Mouse (Mus musculus) spleen, postnatal 36 days (tissue): Measurements from ENCODE around the gene Ifih1.

Experiments
- DNase-seq, 2 experiments: peaks; one replicate each; pipeline ENCODE4 v3.0.0; 2022; ENCODE audit warnings: low spot score in 2 of 2, mixed read lengths in 1 of 2

Ifih1 gene

GRCm38 (mm10) chr2:62639869-62640268 lies 6.2 kb downstream of the Ifih1 start:
- no peak for DNase-seq

DNA sequence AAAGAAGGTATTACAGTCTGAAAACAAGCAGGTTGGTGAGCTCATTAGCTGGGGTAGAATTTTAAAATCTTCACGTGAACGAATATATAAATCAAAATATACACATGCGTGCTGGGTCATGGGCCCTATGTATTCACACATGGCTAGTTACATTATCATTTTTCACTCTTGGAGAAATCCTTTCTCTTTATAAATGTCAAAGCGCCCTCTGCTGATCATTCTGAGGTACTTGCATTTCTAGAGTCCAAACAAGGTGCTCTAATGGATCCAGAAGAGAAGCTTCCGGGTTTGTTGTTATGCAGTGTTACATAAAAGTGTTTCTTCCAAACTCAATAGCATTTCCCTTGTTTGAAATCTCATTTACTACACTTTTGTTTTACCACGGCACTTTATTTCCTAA lies 15.6 kb downstream of the Ifih1 start:
- DNase-seq, result peak in 1 of 2 experiments; percentile 46

GRCm38 (mm10) chr2:62628356-62628755 lies 17.7 kb downstream of the Ifih1 start:
- no peak for DNase-seq

GRCm38 (mm10) chr2:62627728-62628127 lies 18.3 kb downstream of the Ifih1 start:
- no peak for DNase-seq

GRCm38 (mm10) chr2:62623024-62623441 lies 23.0 kb downstream of the Ifih1 start:
- no peak for DNase-seq

DNA sequence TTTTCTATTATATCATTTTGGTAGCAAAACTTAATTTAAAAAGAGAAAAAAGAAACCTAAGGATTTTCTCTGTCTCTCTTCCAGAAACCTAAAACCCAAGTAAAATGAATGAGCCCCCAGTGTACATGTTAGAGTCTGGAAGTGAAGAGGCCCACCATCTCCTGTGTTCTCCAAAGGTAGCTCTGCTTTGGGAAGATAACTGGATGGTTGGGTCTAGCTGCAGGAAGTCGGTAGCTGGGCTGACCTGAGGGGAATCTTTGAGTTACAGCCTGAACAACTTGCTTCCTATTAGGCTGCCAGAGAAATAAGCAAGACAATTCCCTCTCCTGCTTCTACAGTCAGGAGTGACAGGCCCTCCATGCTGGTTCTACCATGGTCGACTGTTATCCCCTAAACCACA lies 26.4 kb downstream of the Ifih1 start:
- DNase-seq, result no peak

DNA sequence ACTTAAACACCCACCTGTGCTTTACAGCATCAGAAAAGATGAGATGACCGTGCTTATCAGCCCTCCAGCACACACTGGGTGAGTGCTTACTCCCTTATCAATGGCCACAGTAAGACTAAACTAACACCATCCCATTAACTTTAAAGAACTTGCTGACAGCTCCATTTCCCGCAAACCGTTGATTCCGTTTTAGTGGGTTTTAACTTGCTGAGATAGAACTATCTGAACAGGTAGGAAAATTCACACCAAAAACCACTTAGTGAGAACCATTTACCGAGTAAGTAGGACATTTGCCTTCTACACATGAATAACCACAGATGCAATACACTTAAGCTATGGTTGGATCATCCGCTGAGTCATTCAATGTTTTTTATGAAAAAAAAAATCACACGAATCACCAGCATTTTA lies 27.1 kb downstream of the Ifih1 start:
- peak; percentile 30 to 65 for DNase-seq

- DNase-seq, result no peak
Measured at GRCm38 (mm10) chr2:62613133-62613532, 32.9 kb downstream of the Ifih1 start.

DNA sequence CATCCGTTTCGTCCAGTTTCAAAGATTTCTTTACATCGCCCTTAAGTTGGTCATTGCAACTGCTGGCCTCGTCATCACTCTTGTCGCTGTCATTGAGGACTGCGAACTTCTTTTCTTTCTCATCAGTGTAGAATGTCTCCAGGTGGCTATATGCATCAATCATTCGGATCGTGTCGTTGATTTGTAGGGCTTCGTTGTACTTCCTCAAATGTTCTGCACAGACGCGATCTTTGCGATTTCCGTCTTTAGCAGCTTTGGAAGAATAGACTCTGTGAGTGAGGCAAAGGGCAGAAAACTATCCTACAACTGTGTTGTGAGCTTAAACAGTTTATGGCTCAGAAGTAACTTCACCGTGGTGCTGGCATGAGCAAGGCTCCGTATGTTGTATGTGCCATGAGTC lies 39.9 kb downstream of the Ifih1 start:
- DNase-seq, result no peak

DNA sequence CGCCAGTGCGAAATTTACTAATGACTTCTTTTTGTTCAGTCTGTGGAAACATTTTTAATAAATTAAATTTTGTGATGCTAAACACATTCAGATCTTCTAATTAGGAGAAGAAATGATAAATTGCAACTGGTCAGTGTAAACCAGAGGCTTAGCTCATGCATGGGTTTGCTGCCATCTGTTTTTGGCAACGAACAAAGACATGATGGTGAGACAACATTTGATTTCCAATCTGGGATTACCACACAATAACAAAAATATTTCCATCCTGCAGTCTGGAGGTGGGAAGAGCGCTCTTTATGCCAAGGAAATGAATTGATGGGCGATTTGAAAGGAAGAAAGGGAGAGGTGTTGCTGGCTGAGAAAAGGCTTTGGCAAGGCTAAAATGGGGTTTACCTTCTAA lies 42.5 kb downstream of the Ifih1 start:
- DNase-seq, result no peak

DNA sequence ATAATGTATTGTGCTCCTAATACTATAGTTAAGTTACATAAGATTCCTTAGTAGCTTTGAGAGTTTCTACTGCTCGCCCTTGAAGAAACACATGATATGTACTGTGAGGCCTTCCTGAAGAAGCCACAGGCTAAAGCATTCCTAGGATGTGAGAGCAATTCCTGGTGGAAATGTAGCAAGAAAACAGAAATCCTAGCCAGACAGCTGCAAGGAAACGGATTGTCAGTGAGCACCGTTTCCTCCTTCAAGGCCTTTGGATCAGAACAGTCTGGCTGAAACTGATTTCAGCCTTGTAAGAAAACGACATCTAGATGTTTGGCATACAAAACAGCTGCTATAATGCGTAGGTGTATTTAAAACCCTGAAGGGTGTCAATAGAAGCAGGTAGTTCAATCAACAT lies 49.5 kb downstream of the Ifih1 start:
- DNase-seq, result no peak

DNA sequence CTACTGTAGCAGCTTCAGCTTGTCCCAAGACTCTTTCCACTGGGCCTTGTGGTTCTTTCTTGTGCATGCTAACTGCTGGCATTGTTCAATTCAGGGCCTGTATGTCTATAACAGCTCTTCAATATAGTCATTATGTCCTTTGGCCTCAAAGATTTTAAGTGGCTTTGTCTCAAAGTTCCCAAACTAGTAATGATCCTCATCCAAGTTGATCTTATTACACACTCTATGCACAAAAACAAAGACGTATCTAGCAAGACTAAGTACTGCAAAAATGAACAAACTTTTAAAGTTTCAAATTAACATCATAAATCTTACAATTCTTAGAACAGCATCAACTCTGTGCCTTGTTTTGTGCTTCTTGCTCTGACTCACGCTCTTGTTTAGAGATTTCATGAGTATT lies 51.6 kb downstream of the Ifih1 start:
- no peak for DNase-seq

GRCm38 (mm10) chr2:62591555-62591954 lies 54.5 kb downstream of the Ifih1 start:
- DNase-seq, result no peak

- no peak for DNase-seq
Measured at GRCm38 (mm10) chr2:62589333-62589732, 56.7 kb downstream of the Ifih1 start.

DNA sequence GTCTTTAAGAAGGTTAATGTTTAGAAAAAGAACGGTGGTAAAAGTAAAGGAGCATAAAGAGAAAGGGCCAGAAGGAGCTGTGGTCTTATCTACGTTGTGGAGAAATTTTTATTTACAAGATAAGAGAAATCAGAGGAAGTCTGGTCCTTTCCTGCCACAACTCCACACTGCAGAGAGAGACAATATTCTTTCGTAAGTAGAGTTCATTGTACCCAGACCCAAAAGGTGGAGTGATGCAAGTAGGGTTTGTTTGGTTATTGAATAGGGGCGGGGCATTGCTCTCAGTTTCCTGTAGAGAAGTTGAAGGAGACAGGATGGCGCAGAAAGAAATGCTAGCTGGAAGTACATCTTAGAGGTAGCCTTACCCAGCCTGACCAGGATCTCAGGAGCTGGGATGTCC lies 60.3 kb downstream of the Ifih1 start:
- no peak for DNase-seq

DNA sequence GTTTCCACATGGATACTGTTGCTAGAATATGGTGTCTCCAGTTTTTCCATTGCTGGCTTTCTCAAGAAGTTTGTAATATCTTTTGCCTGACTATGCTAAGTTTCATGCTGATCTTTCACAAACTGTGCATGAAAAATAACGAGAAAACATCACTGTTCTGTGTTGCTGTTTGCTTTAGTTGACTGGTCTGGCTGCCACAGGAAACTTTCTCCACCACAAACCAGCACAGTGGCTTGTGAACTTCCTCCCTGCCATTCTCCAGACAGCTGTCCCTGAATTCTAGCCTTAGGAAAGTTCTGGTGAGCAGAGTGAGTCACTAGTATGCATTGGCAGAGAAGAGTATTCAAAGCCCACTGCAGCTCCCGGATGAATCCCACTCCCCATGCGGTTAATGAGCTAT lies 71.1 kb downstream of the Ifih1 start:
- no peak for DNase-seq

DNA sequence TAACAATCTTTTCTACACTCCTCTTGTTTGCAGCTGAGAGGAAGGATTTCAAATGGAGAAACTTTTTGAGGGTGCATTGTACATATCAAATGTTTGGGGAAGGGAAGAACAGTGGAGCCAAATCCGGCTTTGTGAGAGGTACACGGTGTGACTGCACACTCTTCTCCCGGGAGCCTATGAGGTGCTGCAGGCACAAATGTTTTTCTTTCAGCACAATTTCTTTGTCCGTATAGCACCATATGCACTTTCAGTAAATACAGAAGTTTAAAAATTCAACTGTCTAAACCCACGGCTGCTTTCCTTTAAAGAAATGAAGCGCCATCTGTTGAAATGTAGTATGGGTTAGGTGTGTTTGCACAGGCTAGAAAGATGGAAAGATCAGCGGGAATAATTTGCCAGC lies 71.8 kb downstream of the Ifih1 start:
- DNase-seq, result no peak

- no peak for DNase-seq
Measured at GRCm38 (mm10) chr2:62573753-62574159, 72.3 kb downstream of the Ifih1 start, which contains the start of gene Fap. Fap (minus strand) TSS chr2:62574075.

- DNase-seq, result no peak
Measured at GRCm38 (mm10) chr2:62573099-62573752, 72.8 kb downstream of the Ifih1 start.

GRCm38 (mm10) chr2:62564687-62565086 lies 81.4 kb downstream of the Ifih1 start:
- no peak for DNase-seq

GRCm38 (mm10) chr2:62562661-62563485 lies 83.2 kb downstream of the Ifih1 start:
- DNase-seq, result no peak

DNA sequence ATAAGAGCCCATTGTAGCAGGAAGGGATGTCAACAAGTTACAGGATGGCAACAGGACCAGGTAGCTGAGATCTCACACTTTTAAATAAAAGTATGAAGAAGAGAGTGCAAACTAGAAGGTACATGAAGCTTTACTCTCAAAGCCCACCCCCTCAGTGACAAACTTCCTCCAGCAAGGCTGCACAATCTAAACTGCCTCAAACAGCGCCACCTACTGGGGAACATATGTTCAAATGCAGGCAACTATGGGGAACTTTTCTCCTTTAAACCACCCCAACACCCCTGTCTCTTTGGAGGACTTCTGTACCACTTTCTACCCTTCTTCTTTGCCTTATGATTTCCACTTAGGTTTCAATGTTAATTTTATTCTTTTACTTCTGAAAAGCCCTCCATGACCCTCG lies 88.6 kb downstream of the Ifih1 start:
- no peak for DNase-seq

- DNase-seq, result no peak
Measured at GRCm38 (mm10) chr2:62556349-62556748, 89.7 kb downstream of the Ifih1 start.
